8 mouse cellular contexts compared by ENCODE assay signal in genomic region chr7:44867802-44868201, GRCm38 (mm10). TPM values are rescaled to one million over a fixed set of nuclear protein-coding genes. Genes with fewer than 3 reads are reported as not detected.
DNase-seq lines count a peak whose midpoint lies in the region; ATAC-seq lines count a peak whose summit lies in the region.

No protein-coding gene starts in this region.

- peak overlapping the region; percentile 94 for H3K4me3 ChIP-seq in heart, embryonic 16.5 days (ENCODE audit: low read length)
- peak overlapping the region; percentile 98 for H3K4me3 ChIP-seq in embryonic facial prominence, embryonic 10.5 days
- H3K4me3 ChIP-seq in hindbrain, embryonic 11.5 days (ENCODE audit: low read depth, low read length): peak overlapping the region; percentile 98
- H3K4me3 ChIP-seq in midbrain, embryonic 11.5 days (ENCODE audit: low read depth, low read length): peak overlapping the region; percentile 97

- peak overlapping the region; percentile 100 for H3K9ac ChIP-seq in heart, embryonic 16.5 days (ENCODE audit: low read length)
- H3K9ac ChIP-seq in hindbrain, embryonic 11.5 days (ENCODE audit: low read depth, low read length): peak overlapping the region; percentile 100
- peak overlapping the region; percentile 99 for H3K9ac ChIP-seq in midbrain, embryonic 11.5 days (ENCODE audit: low read length)

- WGBS in heart, embryonic 16.5 days: 43% methylated on average over 9 of the region's 9 CpGs
- WGBS in embryonic facial prominence, embryonic 10.5 days: 63% methylated on average over 9 of the region's 9 CpGs
- WGBS in hindbrain, embryonic 11.5 days: 52% methylated on average over 9 of the region's 9 CpGs
- WGBS in midbrain, embryonic 11.5 days: 56% methylated on average over 9 of the region's 9 CpGs

- H3K27ac ChIP-seq in heart, embryonic 16.5 days (ENCODE audit: low read length): peak overlapping the region; percentile 100
- 0 out of 2 replicates have a peak overlapping the region, but pooled peaks have one; percentile 14 for H3K27ac ChIP-seq in embryonic facial prominence, embryonic 10.5 days (replicated peaks)
- no peak overlapping the region for H3K27ac ChIP-seq in hindbrain, embryonic 11.5 days (ENCODE audit: low read depth, low read length)
- no peak overlapping the region for H3K27ac ChIP-seq in midbrain, embryonic 11.5 days (ENCODE audit: low read depth, low read length)

- no peak for ATAC-seq in heart, embryonic 16.5 days (replicated peaks; ENCODE audit: extremely low read depth, insufficient read depth, low FRiP score)
- no peak for ATAC-seq in hindbrain, embryonic 11.5 days (ENCODE audit: low FRiP score)
- ATAC-seq in midbrain, embryonic 11.5 days (ENCODE audit: low FRiP score): no peak

- H3K4me1 ChIP-seq in heart, embryonic 16.5 days (ENCODE audit: control insufficient read depth, insufficient read depth, low read length): peaks cover 51% of the 10 kb centered on the region
- H3K4me1 ChIP-seq in embryonic facial prominence, embryonic 10.5 days: peaks cover 50% of the 10 kb centered on the region
- peaks cover 12% of the 10 kb centered on the region for H3K4me1 ChIP-seq in hindbrain, embryonic 11.5 days (replicated peaks; ENCODE audit: control insufficient read depth, insufficient read depth, low read length)
- H3K4me1 ChIP-seq in midbrain, embryonic 11.5 days (ENCODE audit: control insufficient read depth, insufficient read depth, low read length): peaks cover 28% of the 10 kb centered on the region

- no peaks in the 10 kb centered on the region for H3K9me3 ChIP-seq in heart, embryonic 16.5 days (replicated peaks; ENCODE audit: control insufficient read depth, low read length)
- H3K9me3 ChIP-seq in embryonic facial prominence, embryonic 10.5 days: no peaks in the 10 kb centered on the region
- H3K9me3 ChIP-seq in hindbrain, embryonic 11.5 days (ENCODE audit: control insufficient read depth, low read length): no peaks in the 10 kb centered on the region
- no peaks in the 10 kb centered on the region for H3K9me3 ChIP-seq in midbrain, embryonic 11.5 days (ENCODE audit: control insufficient read depth, low read length)

- H3K36me3 ChIP-seq in heart, embryonic 16.5 days (ENCODE audit: control insufficient read depth, insufficient read depth): peaks cover 18% of the 10 kb centered on the region
- peaks cover 58% of the 10 kb centered on the region for H3K36me3 ChIP-seq in embryonic facial prominence, embryonic 10.5 days (replicated peaks)
- peaks cover 17% of the 10 kb centered on the region; the same call in 1 of the 2 replicates for H3K36me3 ChIP-seq in hindbrain, embryonic 11.5 days (ENCODE audit: control insufficient read depth, insufficient read depth, low read length)
- peaks cover 24% of the 10 kb centered on the region for H3K36me3 ChIP-seq in midbrain, embryonic 11.5 days (ENCODE audit: control insufficient read depth, insufficient read depth, low read length)

- H3K27me3 ChIP-seq in heart, embryonic 16.5 days (ENCODE audit: control insufficient read depth, insufficient read depth, low read length): no peaks in the 10 kb centered on the region
- no peaks in the 10 kb centered on the region for H3K27me3 ChIP-seq in embryonic facial prominence, embryonic 10.5 days (replicated peaks; ENCODE audit: low read depth, poor library complexity, severe bottlenecking)
- H3K27me3 ChIP-seq in hindbrain, embryonic 11.5 days (ENCODE audit: control insufficient read depth, insufficient read depth, low read length): no peaks in the 10 kb centered on the region
- H3K27me3 ChIP-seq in midbrain, embryonic 11.5 days (ENCODE audit: control insufficient read depth, insufficient read depth, low read length): no peaks in the 10 kb centered on the region

- DNase-seq in heart, adult 8-10 months (ENCODE audit: low spot score): no peak
- no peak for DNase-seq in embryonic facial prominence, embryonic 10.5 days (ENCODE audit: low spot score)
- DNase-seq in hindbrain, embryonic 11.5 days (ENCODE audit: low spot score): no peak
- peak; percentile 85 for DNase-seq in midbrain, embryonic 11.5 days (ENCODE audit: low spot score, missing footprints)
- no peak for DNase-seq in adrenal gland, postnatal 10 days
- DNase-seq in gastrocnemius, postnatal 36 days: no peak
- DNase-seq in right cerebral cortex, postnatal 14 days: no peak

- intact Hi-C loops in gastrocnemius, postnatal 36 days (cut with DNase I): no loop called here

- H3K4me2 ChIP-seq in heart, embryonic 16.5 days (ENCODE audit: low read depth, low read length): peak overlapping the region; percentile 90
- peak overlapping the region; percentile 79 for H3K4me2 ChIP-seq in hindbrain, embryonic 11.5 days (replicated peaks; ENCODE audit: low read depth, low read length)
- H3K4me2 ChIP-seq in midbrain, embryonic 11.5 days: peak overlapping the region; percentile 92

RNA-seq across cellular contexts. Expression of gene Ptov1, which starts 1.8 kb away (rescaled TPM):
- 210 and 269 TPM in 2 replicates for polyA plus RNA-seq in heart, embryonic 16.5 days (2015; fragmentation: Nextera tagmentation; extraction: Ambion mirVana)
- 100 to 1,000 TPM; 178 to 199 (median 189) TPM for total RNA-seq in heart, adult 8-10 months (2022)
- polyA plus RNA-seq in embryonic facial prominence, embryonic 10.5 days (2016; fragmentation: Nextera tagmentation; extraction: Ambion mirVana): 514 and 525 TPM in 2 replicates
- polyA plus RNA-seq in hindbrain, embryonic 11.5 days (2014; fragmentation: Nextera tagmentation; extraction: Ambion mirVana): 314 and 331 TPM in 2 replicates
- 316 and 350 TPM in 2 replicates for polyA plus RNA-seq in midbrain, embryonic 11.5 days (2014; fragmentation: Nextera tagmentation; extraction: Ambion mirVana)
- total RNA-seq in adrenal gland, postnatal 10 days (2021): 100 to 1,000 TPM; 239 to 266 TPM
- total RNA-seq in gastrocnemius, postnatal 36 days (2021): 100 to 1,000 TPM; 129 to 153 TPM

RNA-seq across cellular contexts. Expression of gene Pnkp, which starts 10.9 kb away (rescaled TPM):
- 27.7 and 28.0 TPM in 2 replicates for polyA plus RNA-seq in heart, embryonic 16.5 days (2015; fragmentation: Nextera tagmentation; extraction: Ambion mirVana)
- total RNA-seq in heart, adult 8-10 months (2022): 10 to 100 TPM; 17.8 to 20.6 (median 19.6) TPM
- 34.4 and 36.3 TPM in 2 replicates for polyA plus RNA-seq in embryonic facial prominence, embryonic 10.5 days (2016; fragmentation: Nextera tagmentation; extraction: Ambion mirVana)
- polyA plus RNA-seq in hindbrain, embryonic 11.5 days (2014; fragmentation: Nextera tagmentation; extraction: Ambion mirVana): 26.3 and 27.6 TPM in 2 replicates
- 26.1 and 28.6 TPM in 2 replicates for polyA plus RNA-seq in midbrain, embryonic 11.5 days (2014; fragmentation: Nextera tagmentation; extraction: Ambion mirVana)
- 10 to 100 TPM; 37.6 to 38.6 TPM for total RNA-seq in adrenal gland, postnatal 10 days (2021)
- 10 to 100 TPM; 14.9 to 18.7 TPM for total RNA-seq in gastrocnemius, postnatal 36 days (2021)

RNA-seq across cellular contexts. Expression of gene Tbc1d17, which starts 18.9 kb away (rescaled TPM):
- 60.5 and 62.3 TPM in 2 replicates for polyA plus RNA-seq in heart, embryonic 16.5 days (2015; fragmentation: Nextera tagmentation; extraction: Ambion mirVana)
- total RNA-seq in heart, adult 8-10 months (2022): 10 to 100 TPM; 40.7 to 59.5 (median 51.5) TPM
- polyA plus RNA-seq in embryonic facial prominence, embryonic 10.5 days (2016; fragmentation: Nextera tagmentation; extraction: Ambion mirVana): 77.2 and 82.7 TPM in 2 replicates
- polyA plus RNA-seq in hindbrain, embryonic 11.5 days (2014; fragmentation: Nextera tagmentation; extraction: Ambion mirVana): 60.9 and 65.5 TPM in 2 replicates
- 63.4 and 69.4 TPM in 2 replicates for polyA plus RNA-seq in midbrain, embryonic 11.5 days (2014; fragmentation: Nextera tagmentation; extraction: Ambion mirVana)
- total RNA-seq in adrenal gland, postnatal 10 days (2021): 10 to 100 TPM; 61.9 to 73.1 TPM
- total RNA-seq in gastrocnemius, postnatal 36 days (2021): 10 to 100 TPM; 42.4 to 53.4 TPM

RNA-seq across cellular contexts. Expression of gene Akt1s1, which starts 19.0 kb away (rescaled TPM):
- polyA plus RNA-seq in heart, embryonic 16.5 days (2015; fragmentation: Nextera tagmentation; extraction: Ambion mirVana): 103 and 104 TPM in 2 replicates
- total RNA-seq in heart, adult 8-10 months (2022): 10 to 100 TPM; 64.3 to 76.2 (median 70.5) TPM
- polyA plus RNA-seq in embryonic facial prominence, embryonic 10.5 days (2016; fragmentation: Nextera tagmentation; extraction: Ambion mirVana): 92.2 and 95.4 TPM in 2 replicates
- polyA plus RNA-seq in hindbrain, embryonic 11.5 days (2014; fragmentation: Nextera tagmentation; extraction: Ambion mirVana): 31.7 and 38.0 TPM in 2 replicates
- 31.8 and 34.3 TPM in 2 replicates for polyA plus RNA-seq in midbrain, embryonic 11.5 days (2014; fragmentation: Nextera tagmentation; extraction: Ambion mirVana)
- 100 to 1,000 TPM in 1 of 2 experiments, 10 to 100 TPM in 1; 92.4 to 109 TPM for total RNA-seq in adrenal gland, postnatal 10 days (2021)
- 100 to 1,000 TPM; 111 to 122 TPM for total RNA-seq in gastrocnemius, postnatal 36 days (2021)

RNA-seq across cellular contexts. Expression of gene Med25, which starts 24.7 kb away (rescaled TPM):
- polyA plus RNA-seq in heart, embryonic 16.5 days (2015; fragmentation: Nextera tagmentation; extraction: Ambion mirVana): 89.4 and 96.0 TPM in 2 replicates
- 10 to 100 TPM; 79.8 to 88.1 (median 85.0) TPM for total RNA-seq in heart, adult 8-10 months (2022)
- polyA plus RNA-seq in embryonic facial prominence, embryonic 10.5 days (2016; fragmentation: Nextera tagmentation; extraction: Ambion mirVana): 135 and 146 TPM in 2 replicates
- 72.7 and 76.2 TPM in 2 replicates for polyA plus RNA-seq in hindbrain, embryonic 11.5 days (2014; fragmentation: Nextera tagmentation; extraction: Ambion mirVana)
- 69.5 and 75.4 TPM in 2 replicates for polyA plus RNA-seq in midbrain, embryonic 11.5 days (2014; fragmentation: Nextera tagmentation; extraction: Ambion mirVana)
- total RNA-seq in adrenal gland, postnatal 10 days (2021): 10 to 100 TPM; 73.7 to 83.7 TPM
- total RNA-seq in gastrocnemius, postnatal 36 days (2021): 10 to 100 TPM; 54.0 to 57.5 TPM

Comparison
In these comparisons a context has a peak if more than half of its experiments do, and no peak if none do; other contexts are left out.
1. H3K27ac ChIP-seq: peak in heart, embryonic 16.5 days (single experiment) and embryonic facial prominence, embryonic 10.5 days (single experiment); none in hindbrain, embryonic 11.5 days (single experiment) and midbrain, embryonic 11.5 days (single experiment).
2. Peak in every context shown above with its lines, with median percentiles within 50 percentile points of each other: H3K4me2 ChIP-seq, H3K4me3 ChIP-seq and H3K9ac ChIP-seq.